Mouse (Mus musculus) CH12.LX (cell line): ENCODE results near the gene Zhx3.

ENCODE experiments used
- CTCF ChIP-seq, 2 experiments: IDR thresholded peaks in 1 of 2; conservative IDR thresholded peaks in 1 of 2; 2 replicates each; pipeline ENCODE4 v1.5.1; 2011 to 2012; ENCODE audit warnings: low read depth in 2 of 2, low read length in 2 of 2, improper control_type of control experiment in 1 of 2, inconsistent platforms in 1 of 2, mild to moderate bottlenecking in 1 of 2, moderate library complexity in 1 of 2
- HCFC1 ChIP-seq: IDR thresholded peaks from 2 replicates; pipeline ENCODE4 v1.6.1; 2012; ENCODE audit warnings: low read depth, mild to moderate bottlenecking, inconsistent platforms, low read length, improper control_type of control experiment
- NRF1 ChIP-seq: IDR thresholded peaks from 2 replicates; pipeline ENCODE4 v1.6.1; 2014; ENCODE audit warnings: low read depth, mild to moderate bottlenecking, inconsistent platforms, low read length, improper control_type of control experiment, moderate library complexity

GRCm38 (mm10) chr2:160738354-160738753 lies 134.4 kb downstream of the Zhx3 start:
- TF ChIP-seq NRF1 (no peak), HCFC1 (no peak), CTCF (conservative IDR thresholded peaks at IDR 0.05 in 1 of 2, IDR thresholded peaks at IDR 0.05 in 1 of 2; ENCODE audit: low read depth in 2 of 2, low read length in 2 of 2) (no peak)
